17 mouse cellular contexts compared by ENCODE assay signal in the genomic region with DNA sequence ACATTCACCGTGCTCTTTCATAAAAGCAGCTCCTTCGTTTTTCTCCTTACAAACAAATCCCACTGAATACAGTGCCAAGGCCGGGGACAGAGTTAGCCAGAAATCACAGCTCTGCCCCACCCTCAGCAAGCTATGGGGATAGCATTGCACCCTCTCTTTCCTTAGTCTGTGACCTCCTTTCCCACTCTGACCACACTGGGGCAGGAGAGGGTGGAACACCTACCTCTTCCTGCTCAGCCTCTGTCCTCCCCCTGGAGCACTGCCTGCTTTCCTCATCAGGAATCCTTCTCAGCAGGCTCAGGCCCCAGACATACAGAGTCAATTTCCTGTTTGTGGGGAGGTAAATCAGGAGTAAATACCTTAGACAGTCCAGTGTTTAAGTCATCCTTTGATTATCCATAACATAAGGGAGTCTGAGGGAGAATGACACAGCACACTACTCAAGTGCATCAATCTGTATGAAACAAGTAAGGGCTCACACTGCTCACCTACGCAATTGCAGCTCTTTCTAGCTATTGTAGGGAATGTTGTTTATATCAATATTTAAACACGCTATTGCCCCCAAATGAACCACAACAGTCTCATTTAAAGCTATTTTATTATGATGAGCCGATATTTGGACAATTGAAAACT. TPM values are rescaled to one million over a fixed set of nuclear protein-coding genes. Genes with fewer than 3 reads are reported as not detected.
DNase-seq lines count a peak whose midpoint lies in the region; ATAC-seq and TF ChIP-seq lines count a peak whose summit lies in the region.
"Had no signal": no experiment of that assay in that cellular context is flagged by ENCODE, and none has a peak within 500 bp of the region (broad histone marks: within the 10 kb centered on the region; RNA-seq: fewer than 3 reads in every experiment).

No protein-coding gene starts in this region.

- H3K27me3 ChIP-seq in kidney, postnatal 0 days (ENCODE audit: insufficient read depth, low read length): no peaks in the 10 kb centered on the region
- H3K27me3 ChIP-seq in forebrain, postnatal 0 days (ENCODE audit: insufficient read depth, low read length): no peaks in the 10 kb centered on the region
- H3K27me3 ChIP-seq in midbrain, embryonic 15.5 days (replicated peaks): no peaks in the 10 kb centered on the region
- H3K27me3 ChIP-seq: embryonic facial prominence, embryonic 15.5 days; intestine, embryonic 15.5 days; liver, embryonic 12.5 days; Patski; stomach, embryonic 15.5 days had no signal

- H3K9me3 ChIP-seq in kidney, postnatal 0 days (replicated peaks; ENCODE audit: low read length): no peaks in the 10 kb centered on the region
- H3K9me3 ChIP-seq in forebrain, postnatal 0 days (ENCODE audit: low read length): no peaks in the 10 kb centered on the region
- no peaks in the 10 kb centered on the region for H3K9me3 ChIP-seq in midbrain, embryonic 15.5 days
- H3K9me3 ChIP-seq: embryonic facial prominence, embryonic 15.5 days; intestine, embryonic 15.5 days; liver, embryonic 12.5 days; stomach, embryonic 15.5 days had no signal

- no peaks in the 10 kb centered on the region for H3K4me1 ChIP-seq in kidney, postnatal 0 days (replicated peaks; ENCODE audit: insufficient read depth, low read length)
- H3K4me1 ChIP-seq in forebrain, postnatal 0 days (ENCODE audit: insufficient read depth): no peaks in the 10 kb centered on the region
- H3K4me1 ChIP-seq in midbrain, embryonic 15.5 days: peaks cover 15% of the 10 kb centered on the region
- H3K4me1 ChIP-seq: intestine, embryonic 15.5 days; liver, embryonic 12.5 days; stomach, embryonic 15.5 days had no signal

- WGBS in kidney, postnatal 0 days: 87% methylated on average over 6 of the region's 6 CpGs
- WGBS in forebrain, postnatal 0 days: 52% methylated on average over 6 of the region's 6 CpGs
- WGBS in midbrain, embryonic 15.5 days: 69% methylated on average over 6 of the region's 6 CpGs

- peak; percentile 50 for TF ChIP-seq CTCF in gastrocnemius, adult 2 months (IDR thresholded peaks at IDR 0.05)
- TF ChIP-seq CTCF in kidney, postnatal 0 days (IDR thresholded peaks at IDR 0.05; ENCODE audit: low read depth): peak; percentile 13; the same call in 1 of the 2 replicates
- TF ChIP-seq CTCF in forebrain, postnatal 0 days (IDR thresholded peaks at IDR 0.05; ENCODE audit: low read depth): peak; percentile 35; the same call in 1 of the 2 replicates

- H3K4me2 ChIP-seq in kidney, postnatal 0 days (ENCODE audit: low read length): no peak overlapping the region
- no peak overlapping the region for H3K4me2 ChIP-seq in forebrain, postnatal 0 days (ENCODE audit: low read depth)
- H3K4me2 ChIP-seq in midbrain, embryonic 15.5 days: no peak overlapping the region
- H3K4me2 ChIP-seq: embryonic facial prominence, embryonic 15.5 days; intestine, embryonic 15.5 days; liver, embryonic 12.5 days; stomach, embryonic 15.5 days had no signal

- H3K9ac ChIP-seq in kidney, postnatal 0 days (ENCODE audit: low read depth, low read length): no peak overlapping the region
- no peak overlapping the region for H3K9ac ChIP-seq in forebrain, postnatal 0 days
- H3K9ac ChIP-seq in midbrain, embryonic 15.5 days: no peak overlapping the region
- H3K9ac ChIP-seq: embryonic facial prominence, embryonic 15.5 days; intestine, embryonic 15.5 days; liver, embryonic 12.5 days; stomach, embryonic 15.5 days had no signal

- H3K36me3 ChIP-seq in kidney, postnatal 0 days (ENCODE audit: insufficient read depth, low read length): no peaks in the 10 kb centered on the region
- H3K36me3 ChIP-seq in forebrain, postnatal 0 days (ENCODE audit: insufficient read depth): no peaks in the 10 kb centered on the region
- H3K36me3 ChIP-seq in midbrain, embryonic 15.5 days (replicated peaks): no peaks in the 10 kb centered on the region
- H3K36me3 ChIP-seq: embryonic facial prominence, embryonic 15.5 days; intestine, embryonic 15.5 days; liver, embryonic 12.5 days; stomach, embryonic 15.5 days had no signal

- no peak overlapping the region for H3K4me3 ChIP-seq in gastrocnemius, adult 2 months
- H3K4me3 ChIP-seq in kidney, postnatal 0 days (replicated peaks; ENCODE audit: low read depth, low read length): no peak overlapping the region
- H3K4me3 ChIP-seq in forebrain, postnatal 0 days (ENCODE audit: low read depth, low read length): no peak overlapping the region
- no peak overlapping the region for H3K4me3 ChIP-seq in midbrain, embryonic 15.5 days
- H3K4me3 ChIP-seq: embryonic facial prominence, embryonic 15.5 days; intestine, embryonic 15.5 days; liver, embryonic 12.5 days; myocyte; stomach, embryonic 15.5 days had no signal

- peak; percentile 46 for DNase-seq in gastrocnemius, adult 2 months
- DNase-seq in gastrocnemius, adult 18-20 months (ENCODE audit: low spot score): no peak
- no peak for DNase-seq in kidney, postnatal 0 days (ENCODE audit: low spot score)
- no peak for DNase-seq in kidney, adult 8-10 months
- DNase-seq in forebrain, postnatal 0 days: no peak
- DNase-seq in thymus, postnatal 0 days (ENCODE audit: low spot score): no peak
- DNase-seq in thymus, adult 18-20 months: no peak
- DNase-seq: cerebellum, adult 9-11 months; kidney, postnatal 36 days; lung, postnatal 4 days had no signal

- intact Hi-C loops in gastrocnemius, adult 2 months (cut with DNase I): no loop called here

- H3K27ac ChIP-seq in gastrocnemius, adult 2 months: no peak overlapping the region
- H3K27ac ChIP-seq in kidney, postnatal 0 days: no peak overlapping the region
- no peak overlapping the region for H3K27ac ChIP-seq in forebrain, postnatal 0 days (ENCODE audit: low read depth, low read length)
- 0 out of 2 replicates have a peak overlapping the region, but pooled peaks have one; percentile 22 for H3K27ac ChIP-seq in midbrain, embryonic 15.5 days
- H3K27ac ChIP-seq: embryonic facial prominence, embryonic 15.5 days; intestine, embryonic 15.5 days; liver, embryonic 12.5 days; stomach, embryonic 15.5 days had no signal

- ATAC-seq in kidney, postnatal 0 days (replicated peaks; ENCODE audit: low FRiP score, low read depth): no peak
- peak; percentile 47 for ATAC-seq in forebrain, postnatal 0 days
- peak; percentile 56; the same call in 1 of the 2 replicates for ATAC-seq in midbrain, embryonic 15.5 days (replicated peaks)
- ATAC-seq: intestine, embryonic 15.5 days; liver, embryonic 12.5 days; Patski had no signal

RNA-seq across cellular contexts. Expression of a gene that starts 41.7 kb away (rescaled TPM):
- total RNA-seq in gastrocnemius, adult 2 months (2021): 10 to 100 TPM; 67.9 to 93.6 TPM
- total RNA-seq in gastrocnemius, adult 18-20 months (2021): 10 to 100 TPM; 83.1 to 87.8 TPM
- 13.3 and 15.1 TPM in 2 replicates for polyA plus RNA-seq in kidney, postnatal 0 days (2015; fragmentation: Nextera tagmentation; extraction: Ambion mirVana)
- total RNA-seq in forebrain, postnatal 0 days (2014; rRNA removed): 114 and 135 TPM in 2 replicates
- 40.2 and 69.0 TPM in 2 replicates for polyA plus RNA-seq in forebrain, postnatal 0 days (2015; fragmentation: Nextera tagmentation; extraction: Ambion mirVana)
- 52.4 and 52.8 TPM in 2 replicates for polyA plus RNA-seq in midbrain, embryonic 15.5 days (2015; fragmentation: Nextera tagmentation; extraction: Ambion mirVana)
- polyA plus RNA-seq in thymus, postnatal 0 days (2015; fragmentation: Nextera tagmentation; extraction: Ambion mirVana): 6.9 and 10.4 TPM in 2 replicates
